Mouse (Mus musculus): Measurements from ENCODE around the gene Adamts6.

Gene Adamts6

DNA sequence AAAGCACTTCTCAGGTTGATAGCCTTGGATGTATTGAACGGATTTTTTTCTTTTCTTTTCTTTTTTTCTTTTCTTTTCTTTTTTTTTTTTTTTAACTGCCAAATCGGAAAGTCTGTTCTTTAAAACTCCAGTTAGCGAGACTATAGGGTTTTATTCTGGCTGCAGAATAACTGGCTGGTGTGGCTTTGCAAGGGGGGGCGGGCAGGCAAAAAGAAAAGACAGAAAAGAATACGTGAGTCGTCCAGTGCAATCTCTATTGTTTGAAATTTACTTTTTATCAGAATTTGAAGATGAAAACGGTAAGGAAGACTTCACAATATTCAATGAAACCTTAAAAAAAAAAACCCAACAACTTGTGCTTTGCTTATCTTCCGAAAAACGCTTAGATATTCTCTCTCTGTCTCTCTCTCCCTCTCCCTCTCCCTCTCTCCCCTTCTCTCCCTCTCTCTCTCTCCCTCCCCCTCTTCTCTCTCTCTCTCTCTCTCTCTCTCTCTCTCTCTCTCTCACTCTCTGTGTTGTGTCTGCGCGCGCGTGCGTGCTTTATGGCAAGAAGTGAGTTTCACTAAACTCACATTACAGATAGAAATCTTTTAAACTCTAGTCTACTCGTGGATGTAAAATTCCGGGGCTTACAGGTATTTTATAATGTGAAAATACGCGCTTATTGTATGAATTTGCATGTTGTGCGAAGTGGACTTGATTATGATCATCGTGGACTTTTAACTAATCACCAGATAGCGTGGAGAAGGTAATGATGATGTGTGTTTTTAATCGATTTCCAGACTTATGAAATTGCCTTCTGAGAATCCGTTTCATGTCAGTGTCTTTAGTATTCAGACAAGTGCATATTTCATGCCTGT, at the start of gene Adamts6:
Gene Adamts6, plus strand, starts transcription at position 470 of the 860 bp plus-strand sequence.
- peak; percentile 21 to 43 for DNase-seq

DNA sequence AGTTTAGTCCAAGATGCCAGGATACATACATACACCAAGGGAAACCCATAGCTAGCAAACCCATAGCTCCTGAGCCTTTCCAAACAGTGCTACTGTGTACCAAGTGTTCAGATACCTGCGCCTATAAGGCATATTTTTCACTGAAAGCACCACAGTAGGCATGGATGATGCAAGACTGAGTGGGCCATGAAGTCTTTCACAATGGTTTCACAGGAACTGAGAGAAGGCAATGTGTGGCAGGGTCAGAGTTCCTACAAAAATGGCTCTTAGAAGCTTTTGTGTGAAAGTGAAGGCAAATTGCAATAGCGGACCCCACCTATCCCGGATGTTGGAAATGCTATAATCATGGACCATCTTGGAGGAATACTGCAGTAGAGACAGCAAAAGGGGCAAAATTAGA, 28.6 kb upstream of the Adamts6 start:
- no peak for DNase-seq

DNA sequence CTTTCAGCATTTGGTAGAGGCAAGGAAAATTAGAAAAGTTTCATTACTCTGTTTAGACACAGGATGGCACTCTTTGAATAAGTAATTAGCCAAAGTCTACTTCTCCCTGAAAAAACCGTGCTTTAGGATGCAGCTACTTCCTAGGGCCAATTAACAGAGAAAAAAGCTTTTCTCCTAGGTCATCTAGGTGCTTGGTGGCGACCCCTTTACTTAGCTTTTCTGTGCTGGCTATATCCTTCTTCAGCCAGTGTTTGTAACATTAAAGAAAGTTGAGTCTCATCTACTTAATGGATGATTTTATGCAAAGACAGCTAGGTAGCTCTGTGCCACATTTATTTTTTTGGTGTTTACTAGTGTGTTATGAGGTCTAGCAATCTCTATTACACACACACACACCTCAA, 2.6 kb upstream of the Adamts6 start:
- DNase-seq = peak; percentile 22 to 49

DNA sequence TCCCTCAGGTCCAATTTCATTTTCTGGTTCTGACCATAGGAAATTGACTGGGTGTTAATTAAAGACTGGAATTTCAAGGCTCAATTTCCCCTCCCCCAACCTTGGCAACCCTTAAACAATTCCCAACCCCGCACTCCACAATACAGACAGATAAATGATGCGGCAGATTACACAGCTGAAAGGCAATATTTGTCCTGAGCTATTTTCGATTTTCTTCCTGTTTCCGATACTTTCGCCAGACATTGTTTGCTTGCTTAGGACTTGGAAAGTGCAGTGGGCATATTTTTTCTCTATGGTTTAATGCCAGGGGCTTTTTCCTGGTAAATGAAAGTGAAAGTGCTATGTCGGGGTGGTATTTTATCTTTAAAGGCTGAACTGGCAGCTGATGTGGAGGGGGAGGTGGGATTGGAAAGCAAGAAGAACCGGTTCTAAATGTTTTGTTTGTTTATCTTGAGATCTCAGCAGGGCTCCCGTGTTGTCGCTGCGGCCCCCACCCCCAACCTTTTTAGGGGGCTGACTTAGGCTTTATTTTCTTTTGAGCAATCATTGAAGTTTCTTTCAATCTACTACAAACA, 1.8 kb upstream of the Adamts6 start:
- DNase-seq = peak; percentile 51 to 54

DNA sequence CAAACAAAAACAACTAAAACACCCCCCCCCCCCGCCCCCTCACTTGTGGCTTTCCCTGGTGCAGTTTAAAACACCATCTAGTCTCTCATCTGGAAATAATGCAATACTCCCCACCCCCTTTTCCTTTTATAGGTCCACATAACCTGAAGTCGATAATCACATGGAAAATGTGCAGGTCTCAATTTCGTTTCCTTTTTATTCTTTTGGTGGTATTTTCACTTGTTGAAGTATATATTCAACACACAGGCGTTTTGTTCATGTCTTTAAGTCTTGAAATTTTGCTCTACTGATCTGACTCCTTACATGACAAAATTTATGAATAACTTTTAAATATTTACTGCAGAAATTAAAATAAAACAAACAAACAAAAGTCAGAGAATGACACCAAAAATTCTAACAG, 1.3 kb upstream of the Adamts6 start:
- DNase-seq = no peak

DNA sequence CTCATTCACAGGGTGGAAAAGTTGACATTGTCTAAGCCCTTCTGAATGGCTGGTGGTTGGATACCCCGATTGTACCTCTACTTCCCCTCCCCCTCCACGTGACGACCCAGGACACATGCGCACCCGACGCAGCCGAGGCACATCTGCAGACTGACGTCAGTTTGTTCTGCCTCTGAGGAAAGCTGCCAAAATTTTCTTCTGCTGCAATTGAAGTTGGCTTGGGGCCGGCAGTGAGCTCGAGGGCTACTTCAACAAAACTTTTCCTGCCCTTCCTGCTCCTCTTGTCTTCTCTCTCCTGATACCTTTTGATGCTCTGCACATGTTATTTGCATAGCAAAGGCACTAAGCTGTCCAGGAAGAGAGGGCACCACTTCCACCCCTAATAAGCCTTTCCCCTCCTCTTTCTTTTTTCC, 732 bp upstream of the Adamts6 start:
- DNase-seq = peak; percentile 94 to 97

DNA sequence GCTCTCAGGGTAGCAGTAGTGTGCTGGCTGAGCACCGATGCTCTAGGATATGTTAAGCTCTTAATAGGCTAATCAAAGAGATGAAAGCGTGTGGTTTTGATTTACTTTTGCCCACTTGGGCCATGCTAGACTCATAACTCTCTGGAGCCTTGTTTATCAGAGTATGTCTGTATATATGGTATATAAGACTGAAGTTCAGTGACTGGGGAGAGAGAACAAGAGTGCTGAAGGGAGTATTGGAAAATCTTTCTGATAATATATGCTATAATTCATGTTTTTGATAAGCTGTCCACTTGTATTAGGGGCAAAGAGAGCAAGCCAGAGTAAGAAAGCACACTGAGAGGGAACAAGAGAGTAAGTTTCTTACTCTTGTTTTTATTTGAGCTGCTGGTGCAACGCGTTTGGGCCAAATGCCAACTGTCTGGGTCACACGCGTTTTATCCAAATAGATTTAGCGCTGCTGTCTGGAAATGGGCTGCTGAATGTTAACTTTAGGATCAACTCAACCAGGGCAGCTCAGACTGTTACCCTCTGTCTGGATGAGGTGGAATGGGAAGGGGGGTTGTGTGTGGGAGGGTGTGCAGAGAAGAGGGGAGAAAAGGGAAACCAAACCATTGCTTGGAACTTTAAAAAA, 708 bp downstream of the Adamts6 start:
- peak; percentile 77 to 87 for DNase-seq

DNA sequence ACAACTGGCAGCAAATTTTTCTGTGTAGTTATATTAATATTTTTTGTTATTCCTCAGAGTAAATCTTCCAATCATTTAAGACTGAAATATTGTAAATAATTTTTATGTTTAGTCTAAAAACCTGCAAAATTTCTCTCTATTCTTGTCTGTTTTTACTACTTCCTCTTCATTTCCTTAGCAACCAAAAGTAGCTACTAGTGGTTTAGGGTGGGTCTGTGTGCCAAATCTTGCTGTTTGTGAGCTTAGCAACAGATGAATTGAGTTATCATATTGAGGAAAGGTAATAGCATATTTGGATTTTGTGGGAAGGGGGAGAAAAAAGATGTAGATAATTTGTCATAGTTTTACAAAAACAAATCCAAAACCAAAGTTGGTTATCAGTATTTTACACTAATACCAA, 1.5 kb downstream of the Adamts6 start:
- DNase-seq = no peak

DNA sequence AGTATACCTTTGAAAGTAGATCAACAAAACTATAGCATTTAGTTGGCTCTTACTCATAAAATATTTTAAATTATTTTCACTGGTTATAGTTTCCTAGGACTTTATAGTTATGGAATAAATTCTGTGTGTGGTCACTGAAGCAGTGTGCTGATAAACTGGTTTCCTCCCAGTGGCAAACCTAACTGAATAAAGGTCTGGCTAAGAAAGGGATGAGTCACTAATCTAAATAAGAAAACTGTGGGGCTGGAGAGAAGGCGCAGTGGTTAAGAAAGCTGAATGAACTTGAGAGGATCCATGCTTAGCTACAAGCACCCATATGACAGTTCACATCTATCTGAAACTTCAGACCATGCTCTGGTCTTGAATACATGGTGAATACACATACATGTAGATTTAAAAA, 7.8 kb downstream of the Adamts6 start:
- DNase-seq = no peak

DNA sequence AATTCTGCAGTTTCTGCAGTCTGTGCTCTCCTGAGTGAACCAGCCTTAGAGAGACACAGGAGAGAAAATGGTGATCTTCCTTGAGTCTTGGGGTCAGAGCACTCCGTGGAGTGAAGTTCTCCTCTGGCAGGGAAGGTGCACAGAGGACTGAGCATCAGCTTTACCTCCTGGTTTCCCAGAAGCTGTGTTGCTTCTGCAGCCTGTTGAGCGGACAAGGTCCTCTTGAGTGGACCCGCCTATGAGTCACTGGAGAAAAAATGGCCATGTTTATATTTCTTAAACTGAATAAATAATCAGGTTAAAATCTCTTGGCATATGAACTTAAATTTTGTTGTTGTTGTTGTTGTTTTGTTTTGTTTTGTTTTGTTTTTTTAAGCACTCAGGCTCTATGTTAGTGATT, 41.7 kb downstream of the Adamts6 start:
- no peak for DNase-seq

DNA sequence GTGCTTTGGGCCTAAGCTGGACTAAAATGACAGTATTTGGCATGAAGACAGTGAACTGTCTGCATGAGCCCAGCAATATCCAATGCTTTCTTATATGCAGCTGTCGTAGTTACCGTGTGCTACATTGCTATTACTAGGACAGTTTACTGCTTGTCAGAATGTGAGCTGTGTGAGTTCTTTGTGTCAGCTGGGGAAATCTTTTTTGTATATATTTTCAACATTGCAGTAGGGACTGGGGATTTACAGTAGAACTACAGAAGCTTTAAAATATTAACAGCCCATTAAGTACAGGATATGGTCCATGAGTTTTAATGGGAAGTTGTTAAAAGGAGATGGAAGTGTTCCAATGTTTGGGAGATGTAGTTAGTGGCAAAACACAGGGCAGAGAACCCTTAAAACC, 42.1 kb downstream of the Adamts6 start:
- DNase-seq = no peak

DNA sequence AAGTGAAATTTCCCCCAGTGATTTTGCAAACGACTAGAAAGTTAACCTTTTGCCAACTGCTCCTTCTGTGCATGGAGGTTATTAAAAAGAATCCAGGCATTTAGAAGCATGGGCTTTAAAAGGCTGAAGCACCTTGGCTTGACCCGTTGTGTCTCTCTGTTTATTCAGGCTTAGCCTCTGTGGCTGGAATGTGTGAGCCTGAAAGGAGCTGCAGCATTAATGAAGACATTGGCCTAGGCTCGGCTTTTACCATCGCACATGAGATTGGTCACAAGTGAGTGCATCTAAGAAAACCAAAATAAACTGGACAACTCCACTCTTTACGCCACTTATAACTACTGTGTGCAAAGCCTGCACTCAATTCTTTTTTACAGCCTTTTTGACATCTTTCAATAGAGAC, 65.0 kb downstream of the Adamts6 start:
- no peak for DNase-seq

DNA sequence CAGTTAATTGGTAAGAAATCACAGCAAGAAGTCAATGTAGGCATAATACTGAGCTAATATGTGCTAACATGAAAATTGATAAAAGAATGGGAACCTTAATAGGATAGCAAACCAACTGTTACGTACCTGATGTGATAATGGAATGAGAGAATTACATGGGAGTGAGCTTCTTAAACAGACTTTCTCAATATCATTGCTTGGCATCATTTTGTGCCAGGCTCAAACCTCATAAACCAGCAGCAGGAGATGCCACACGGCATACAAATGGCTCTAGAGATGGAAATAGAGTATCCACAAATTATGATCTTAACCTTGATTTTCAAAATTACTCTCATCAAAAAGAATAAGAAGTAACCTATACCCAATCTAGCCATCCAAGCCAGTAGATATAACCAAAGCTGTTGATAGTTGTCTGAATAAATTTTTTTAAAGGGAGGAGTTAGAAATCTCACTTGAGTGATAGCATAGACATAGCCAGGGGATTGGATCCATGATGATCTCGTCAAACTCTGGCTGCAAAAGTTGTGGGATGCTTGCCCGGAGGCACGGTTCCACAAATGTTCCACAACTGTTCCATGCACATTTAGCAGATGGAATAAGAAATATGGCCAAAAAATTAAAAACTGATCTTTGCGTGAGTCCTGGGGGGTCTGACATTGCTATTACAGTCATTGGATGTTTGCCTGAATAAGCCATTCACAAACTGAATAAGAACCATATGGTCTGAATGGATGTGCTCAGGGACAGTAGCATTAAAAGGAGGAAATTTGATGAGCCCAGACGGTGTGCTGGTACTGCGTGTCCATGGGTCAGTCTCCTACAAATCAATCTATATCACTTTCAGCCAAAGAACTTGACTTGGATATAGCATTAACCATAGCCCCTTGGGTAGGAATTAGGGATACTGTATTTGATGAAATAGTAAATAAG, 106.1 kb downstream of the Adamts6 start:
- DNase-seq = no peak

DNA sequence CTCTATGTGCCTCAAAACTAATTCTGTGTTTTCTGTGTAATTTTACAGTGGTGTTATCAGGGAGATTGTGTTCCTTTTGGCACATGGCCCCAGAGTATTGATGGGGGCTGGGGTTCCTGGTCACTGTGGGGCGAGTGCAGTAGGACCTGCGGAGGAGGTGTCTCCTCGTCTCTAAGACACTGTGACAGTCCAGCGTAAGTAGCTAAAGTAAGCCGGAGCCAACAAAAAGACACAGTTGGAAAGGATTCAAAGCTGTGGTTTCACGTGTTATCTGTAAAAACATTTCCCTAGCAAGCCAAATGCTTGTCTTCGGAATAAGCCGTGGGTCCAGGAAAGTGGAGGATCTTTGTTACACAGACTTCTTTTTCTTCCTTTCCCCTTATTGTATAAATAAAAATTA, 110.2 kb downstream of the Adamts6 start:
- peak in 1 of 2 experiments; percentile 9 for DNase-seq

DNA sequence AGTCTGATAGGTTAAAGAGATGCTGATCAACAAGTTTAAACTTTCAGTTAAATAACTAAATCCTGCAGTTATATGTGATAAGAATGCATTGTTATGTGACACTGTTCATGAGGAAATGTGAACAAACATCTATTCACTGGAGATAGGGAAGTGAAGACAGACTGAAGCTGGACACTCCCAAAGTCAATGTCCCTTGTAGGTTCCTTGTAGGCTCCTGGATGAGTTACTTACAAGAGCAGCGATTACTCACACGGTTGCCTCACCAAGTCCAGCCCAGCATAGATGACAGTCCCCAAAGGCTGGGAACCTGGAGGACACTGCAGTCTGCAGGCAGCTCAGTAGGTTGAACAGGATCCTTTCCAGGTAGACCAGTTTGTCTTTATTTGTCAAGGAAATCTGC, 145.1 kb downstream of the Adamts6 start:
- no peak for DNase-seq

DNA sequence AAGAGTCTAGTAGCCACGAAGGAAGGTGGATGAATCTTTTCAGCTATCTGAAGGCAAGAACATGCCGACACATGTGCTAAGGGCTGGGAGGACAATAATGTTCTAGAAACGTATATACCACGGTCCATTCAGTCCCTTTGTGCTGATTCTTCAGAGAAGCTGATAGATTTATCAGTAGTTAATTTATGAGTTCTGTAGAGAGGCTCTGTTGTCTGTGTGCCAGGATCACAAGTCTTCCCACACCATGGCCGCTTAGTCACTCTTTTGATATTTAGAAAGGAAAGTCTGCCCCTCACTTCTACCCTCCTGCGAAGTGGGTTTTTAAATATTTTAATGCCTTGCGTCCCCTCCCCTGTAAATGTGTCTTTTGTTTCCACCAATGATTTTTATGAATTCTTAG, 154.9 kb downstream of the Adamts6 start:
- no peak for DNase-seq

DNA sequence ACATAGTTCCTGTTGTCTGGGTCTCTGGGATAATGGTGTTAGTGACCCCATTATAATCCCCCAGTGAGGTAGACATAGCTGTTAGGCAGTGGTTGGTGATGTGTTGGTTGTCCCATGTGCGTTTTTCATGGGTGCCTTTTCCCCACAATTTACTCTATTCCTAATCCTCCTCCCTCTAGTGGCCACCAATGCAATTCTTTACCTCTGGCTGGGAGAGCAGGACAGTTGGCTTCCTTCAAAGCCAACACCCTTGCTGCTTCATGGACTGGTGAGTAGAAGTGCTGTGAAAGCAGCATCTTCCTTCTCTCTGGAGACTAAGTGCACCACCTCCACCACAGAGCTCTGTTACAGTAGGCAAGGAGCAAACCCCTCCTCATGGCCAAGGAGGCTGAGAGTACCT, 157.8 kb downstream of the Adamts6 start:
- no peak for DNase-seq

DNA sequence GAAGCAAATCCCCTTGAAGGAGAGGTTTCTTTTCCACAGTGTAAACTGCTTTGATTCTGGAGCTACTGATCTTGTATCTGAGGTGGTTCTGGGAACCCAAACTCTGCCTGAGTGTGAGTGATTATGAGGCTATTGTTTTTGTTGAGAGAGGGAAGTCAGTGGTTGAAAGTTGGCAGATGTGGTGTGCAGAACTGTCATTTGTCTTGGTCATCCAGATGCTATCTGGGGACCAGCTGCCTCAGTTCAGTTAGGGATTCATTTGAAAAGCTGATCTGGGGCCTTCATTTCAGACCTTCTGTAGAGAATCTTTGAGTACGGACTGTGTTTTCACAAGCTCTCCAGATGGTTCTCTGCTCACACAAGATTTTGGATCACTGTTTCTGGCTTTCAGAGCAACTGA, 159.3 kb downstream of the Adamts6 start:
- no peak for DNase-seq

DNA sequence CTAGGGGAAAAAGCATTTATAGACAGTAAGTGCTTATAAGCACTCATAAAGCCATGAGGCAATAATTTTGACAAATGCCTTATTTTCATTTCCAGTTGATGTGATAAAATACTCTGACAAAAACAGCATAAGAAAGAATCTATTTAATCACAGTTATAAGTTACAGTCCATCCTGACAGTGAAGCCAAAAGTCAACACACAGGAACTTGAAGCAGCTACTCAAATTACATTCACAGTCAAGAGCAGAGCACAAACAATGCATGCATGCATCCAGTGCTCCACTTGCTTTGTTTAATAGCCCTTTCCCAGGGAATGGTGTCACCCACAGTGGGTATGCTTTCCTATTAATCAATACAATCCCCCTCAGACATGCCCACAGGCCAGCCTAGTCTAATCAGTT, 159.8 kb downstream of the Adamts6 start:
- no peak for DNase-seq

DNA sequence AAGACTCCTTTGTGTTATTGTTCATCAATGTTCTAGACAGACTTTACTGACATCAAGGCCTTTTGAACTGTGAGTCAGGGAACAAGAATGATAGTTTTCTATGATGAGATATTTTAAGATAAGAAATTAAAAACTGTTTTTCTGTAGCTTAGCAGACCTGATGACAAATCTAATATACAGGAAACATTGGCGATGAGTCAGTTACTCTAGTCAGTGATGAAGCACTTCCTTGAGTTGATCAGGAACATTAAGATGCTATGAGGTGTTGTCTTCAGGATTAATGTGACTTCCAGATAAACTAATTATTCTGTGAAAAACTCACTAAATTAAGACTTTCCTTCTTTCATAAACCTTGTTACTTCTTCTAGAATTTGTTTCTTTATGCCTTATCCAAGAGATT, 160.7 kb downstream of the Adamts6 start:
- DNase-seq = no peak

DNA sequence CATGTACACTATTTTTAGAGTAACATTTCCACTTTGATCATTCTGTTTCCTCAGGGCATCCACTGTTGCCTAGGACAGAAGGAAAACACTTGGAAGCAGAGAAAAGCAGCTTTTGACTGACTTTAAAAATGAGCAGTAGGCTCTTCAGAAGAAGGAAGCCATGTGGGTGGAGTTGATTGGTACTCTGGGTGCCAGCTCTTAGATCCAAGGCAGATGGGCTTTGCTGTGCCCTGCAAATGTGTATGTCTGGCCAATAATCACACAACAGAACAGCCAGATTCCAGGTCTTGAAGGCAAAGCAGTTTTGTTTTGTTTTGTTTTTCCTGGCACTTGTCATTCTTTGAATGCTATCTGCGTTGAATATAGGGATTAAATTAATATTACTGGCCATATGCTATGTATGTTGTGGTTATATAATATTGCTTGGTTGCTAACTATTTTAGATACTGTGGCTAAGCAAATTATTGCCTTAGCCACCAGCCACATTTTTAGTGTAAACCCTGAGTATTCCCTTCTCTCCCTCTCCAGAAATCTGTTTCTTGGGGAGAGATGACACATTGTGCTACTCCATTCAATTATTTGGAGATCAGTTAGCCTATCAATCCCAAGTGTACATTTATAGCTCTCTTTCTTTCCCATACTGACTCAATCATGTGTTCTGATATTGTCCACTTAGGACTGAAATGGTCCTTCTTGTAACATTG, 165.8 kb downstream of the Adamts6 start:
- DNase-seq = no peak

DNA sequence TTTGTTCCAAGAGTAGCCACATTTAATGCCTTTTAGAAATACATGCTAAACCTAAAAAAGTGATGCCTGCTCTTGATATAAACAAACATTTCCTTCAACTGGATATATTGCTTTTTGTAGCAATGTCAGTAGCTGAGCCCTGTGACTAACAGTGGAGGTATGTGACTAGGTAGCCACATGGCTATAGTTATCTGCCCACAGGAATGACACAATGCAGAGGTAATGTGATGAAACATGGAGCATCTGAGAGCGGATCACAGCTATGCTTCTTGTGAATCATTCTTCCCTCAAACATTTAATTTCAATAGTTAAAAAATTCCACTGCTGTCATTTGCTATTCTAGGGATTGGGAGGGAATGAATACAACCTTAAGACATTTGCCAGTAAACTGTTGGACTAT, 172.7 kb downstream of the Adamts6 start:
- DNase-seq = no peak
